In genomic region chr17:28308297-28309195, GRCm38 (mm10) we compare ENCODE assay signal across 8 mouse cellular contexts. TPM values are rescaled to one million over a fixed set of nuclear protein-coding genes. Genes with fewer than 3 reads are reported as not detected.
A peak's percentile ranks its signal among the peaks of the same experiment; 100 is the strongest.
DNase-seq lines count a peak whose midpoint lies in the region; ATAC-seq lines count a peak whose summit lies in the region.

No protein-coding gene starts in this region.

- no peaks in the 10 kb centered on the region for H3K36me3 ChIP-seq in hindbrain, embryonic 12.5 days

- H3K27me3 ChIP-seq in hindbrain, embryonic 12.5 days = no peaks in the 10 kb centered on the region

- peak; percentile 94 for DNase-seq in NIH3T3 (ENCODE audit: low read depth)
- peak; percentile 68 for DNase-seq in cerebellum, adult 11-12 months
- DNase-seq in frontal cortex, adult 2 months (ENCODE audit: extremely low spot score in 1 of 2, low spot score in 1 of 2) = peak; percentile 58 to 96
- peak; percentile 79 for DNase-seq in left cerebral cortex, adult 11 months (ENCODE audit: low spot score)
- DNase-seq in lung, postnatal 4 days = peak; percentile 73 to 91
- peak; percentile 97 for DNase-seq in right cerebral cortex, postnatal 4 days
- peak; percentile 73 to 91 for DNase-seq in urinary bladder, postnatal 4 days (ENCODE audit: low spot score in 2 of 2)

- WGBS in hindbrain, embryonic 12.5 days = 13% methylated on average over 18 of the region's 18 CpGs

- H3K9me3 ChIP-seq in hindbrain, embryonic 12.5 days (replicated peaks) = no peaks in the 10 kb centered on the region

- no peak overlapping the region for H3K4me3 ChIP-seq in hindbrain, embryonic 12.5 days

- no peak overlapping the region for H3K27ac ChIP-seq in hindbrain, embryonic 12.5 days

- peak overlapping the region; percentile 19; the same call in 1 of the 2 replicates for H3K4me2 ChIP-seq in hindbrain, embryonic 12.5 days (replicated peaks)

- H3K4me1 ChIP-seq in hindbrain, embryonic 12.5 days = peaks cover 8% of the 10 kb centered on the region

- H3K9ac ChIP-seq in hindbrain, embryonic 12.5 days = no peak overlapping the region

- ATAC-seq in hindbrain, embryonic 12.5 days (ENCODE audit: low FRiP score) = no peak

RNA-seq across cellular contexts. Expression of gene Fance, which starts 4.8 kb away (rescaled TPM):
- polyA plus RNA-seq in frontal cortex, adult 2 months (2012; rRNA removed) = 16.9 and 18.7 TPM in 2 replicates
- polyA plus RNA-seq in hindbrain, embryonic 12.5 days (2016; fragmentation: Nextera tagmentation; extraction: Ambion mirVana) = 24.7 and 28.3 TPM in 2 replicates

RNA-seq across cellular contexts. Expression of gene Rpl10a, which starts 19.7 kb away (rescaled TPM):
- 771 and 790 TPM in 2 replicates for polyA plus RNA-seq in frontal cortex, adult 2 months (2012; rRNA removed)
- 287 and 354 TPM in 2 replicates for polyA plus RNA-seq in hindbrain, embryonic 12.5 days (2016; fragmentation: Nextera tagmentation; extraction: Ambion mirVana)

RNA-seq across cellular contexts. Expression of gene Tead3, which starts 42.1 kb away (rescaled TPM):
- 2.5 and 2.9 TPM in 2 replicates for polyA plus RNA-seq in frontal cortex, adult 2 months (2012; rRNA removed)
- 7.0 and 7.7 TPM in 2 replicates for polyA plus RNA-seq in hindbrain, embryonic 12.5 days (2016; fragmentation: Nextera tagmentation; extraction: Ambion mirVana)

RNA-seq across cellular contexts. Expression of gene Tulp1, which starts 56.5 kb away (rescaled TPM):
- polyA plus RNA-seq in frontal cortex, adult 2 months (2012; rRNA removed) = 0.19 TPM in 1 of 2 replicates, not detected in the other
- 5.0 and 6.8 TPM in 2 replicates for polyA plus RNA-seq in hindbrain, embryonic 12.5 days (2016; fragmentation: Nextera tagmentation; extraction: Ambion mirVana)
